Mouse (Mus musculus) neural tube, embryonic 14.5 days (tissue): ENCODE data around the gene Mfsd12. TPM values are rescaled to one million over a fixed set of nuclear protein-coding genes. Genes with fewer than 3 reads are reported as not detected.
A peak's percentile ranks its signal among the peaks of the same experiment; 100 is the strongest.

Experiments used
- ATAC-seq: fragments of 200-750 bp; cut with Nextera tagmentation; 2 replicates; pipeline ENCODE4 v1.8.0; 2017; ENCODE audit warnings: low read depth, mild to moderate bottlenecking, moderate TSS enrichment, moderate library complexity
- H3K27ac ChIP-seq: fragments of 300-500 bp; sonication (generic); 2 replicates; pipeline ENCODE4 v1.5.1; 2014; ENCODE audit warnings: low read depth, mild to moderate bottlenecking, control low read depth, low read length, moderate library complexity, mixed read lengths
- H3K27me3 ChIP-seq: fragments of 300-500 bp; sonication (generic); 2 replicates; pipeline ENCODE4 v1.6.1; 2014; ENCODE audit warnings: low read length; ENCODE audit not compliant: control insufficient read depth, insufficient read depth
- H3K36me3 ChIP-seq: fragments of 300-500 bp; sonication (generic); 2 replicates; pipeline ENCODE4 v1.6.1; 2014; ENCODE audit warnings: low read length, mixed read lengths; ENCODE audit not compliant: control insufficient read depth, insufficient read depth
- H3K4me1 ChIP-seq: fragments of 300-500 bp; sonication (generic); 2 replicates; pipeline ENCODE4 v1.6.1; 2014; ENCODE audit warnings: low read length; ENCODE audit not compliant: control insufficient read depth, insufficient read depth
- H3K4me2 ChIP-seq: fragments of 300-500 bp; sonication (generic); 2 replicates; pipeline ENCODE4 v1.6.1; 2014; ENCODE audit warnings: mild to moderate bottlenecking, low read depth, low read length, control low read depth
- H3K4me3 ChIP-seq: fragments of 300-500 bp; sonication (generic); 2 replicates; pipeline ENCODE4 v1.5.1; 2014; ENCODE audit warnings: low read depth, low read length, control low read depth, mixed read lengths
- H3K9ac ChIP-seq: fragments of 300-500 bp; sonication (generic); replicated peaks from 2 replicates; pipeline ENCODE4 v1.6.1; 2014; ENCODE audit warnings: low read depth, mild to moderate bottlenecking, control low read depth, low read length, mixed read lengths
- H3K9me3 ChIP-seq: fragments of 300-500 bp; sonication (generic); 2 replicates; pipeline ENCODE4 v1.6.1; 2016; ENCODE audit warnings: low read length; ENCODE audit not compliant: control insufficient read depth
- WGBS: fragments of 180-500 bp; shearing (Covaris S2); extraction: QIAGEN DNeasy Blood & Tissue Kit; methylation state at CpG from one replicate; pipeline ENCODE4 v1.1.7; 2014; 5-methylcytosine and 5-hydroxymethylcytosine counted together
- microRNA-seq: library from miRNA; unstranded; fragments of <30 nt; microRNA quantifications from one replicate; pipeline ENCODE4, GENCODE M21; 2016
- polyA plus RNA-seq: library from polyadenylated mRNA; unstranded; fragments of >200 nt; fragmentation: Nextera tagmentation; extraction: Ambion mirVana; gene quantifications from 2 replicates; pipeline ENCODE4 v1.2.1, GENCODE M21; 2014

Gene Mfsd12
- polyA plus RNA-seq, 1 experiment from 2014 or later = 8.7 TPM

- H3K9ac ChIP-seq = no peak overlapping the region
- H3K9me3 ChIP-seq = no peaks in the 10 kb centered on the region
- no peak for ATAC-seq
- peaks cover 5% of the 10 kb centered on the region; the same call in 1 of the 2 replicates for H3K36me3 ChIP-seq
- H3K4me1 ChIP-seq = peaks cover 46% of the 10 kb centered on the region
- 0 out of 2 replicates have a peak, but pooled peaks cover 2% of the 10 kb centered on the region for H3K27me3 ChIP-seq
- WGBS = 51% methylated on average over 18 of the region's 18 CpGs
- no peak overlapping the region for H3K4me3 ChIP-seq
- no peak overlapping the region for H3K4me2 ChIP-seq
- H3K27ac ChIP-seq = peak overlapping the region; percentile 46
These were observed 54.4 kb downstream of the Mfsd12 start for GRCm38 (mm10) chr10:81411471-81412400.

- no peak overlapping the region for H3K9ac ChIP-seq
- WGBS = 76% methylated on average over 16 of the region's 16 CpGs
These were observed 55.5 kb downstream of the Mfsd12 start for GRCm38 (mm10) chr10:81412586-81413309.

GRCm38 (mm10) chr10:81413310-81414261 is 56.3 kb downstream of the Mfsd12 start:
- Histone ChIP-seq H3K27ac (no peak overlapping the region), H3K4me3 (no peak overlapping the region), H3K4me1 (peaks cover 41% of the 10 kb centered on the region), H3K27me3 (no peaks in the 10 kb centered on the region), H3K9ac (0 out of 2 replicates have a peak overlapping the region, but pooled peaks have one; percentile 8), H3K36me3 (no peaks in the 10 kb centered on the region), H3K4me2 (no peak overlapping the region), H3K9me3 (no peaks in the 10 kb centered on the region)
- no peak for ATAC-seq
- WGBS = 28% methylated on average over 26 of the region's 26 CpGs

More at GRCm38 (mm10) chr10:81412586-81413309, 55.5 kb downstream of the Mfsd12 start:
- Histone ChIP-seq H3K4me1 (peaks cover 43% of the 10 kb centered on the region), H3K36me3 (no peaks in the 10 kb centered on the region), H3K4me3 (no peak overlapping the region), H3K9me3 (no peaks in the 10 kb centered on the region), H3K4me2 (no peak overlapping the region), H3K27ac (peak overlapping the region; percentile 46), H3K27me3 (0 out of 2 replicates have a peak, but pooled peaks cover 2% of the 10 kb centered on the region)
- ATAC-seq = no peak

- no peak overlapping the region for H3K4me2 ChIP-seq
- no peak for ATAC-seq
- peaks cover 41% of the 10 kb centered on the region for H3K4me1 ChIP-seq
These were observed 57.4 kb downstream of the Mfsd12 start for GRCm38 (mm10) chr10:81414682-81415081.

GRCm38 (mm10) chr10:81415146-81415545 is 57.9 kb downstream of the Mfsd12 start:
- no peak overlapping the region for H3K4me2 ChIP-seq
- WGBS = 77% methylated on average over 5 of the region's 5 CpGs
- no peak overlapping the region for H3K4me3 ChIP-seq
- peaks cover 41% of the 10 kb centered on the region for H3K4me1 ChIP-seq
- no peak overlapping the region for H3K27ac ChIP-seq
- H3K9me3 ChIP-seq = no peaks in the 10 kb centered on the region
- H3K36me3 ChIP-seq = peaks cover 3% of the 10 kb centered on the region; the same call in 1 of the 2 replicates
- no peaks in the 10 kb centered on the region for H3K27me3 ChIP-seq
- H3K9ac ChIP-seq = no peak overlapping the region
- no peak for ATAC-seq

More at GRCm38 (mm10) chr10:81414682-81415081, 57.4 kb downstream of the Mfsd12 start:
- Histone ChIP-seq H3K4me3 (no peak overlapping the region), H3K9ac (0 out of 2 replicates have a peak overlapping the region, but pooled peaks have one; percentile 0), H3K36me3 (no peaks in the 10 kb centered on the region), H3K27me3 (no peaks in the 10 kb centered on the region), H3K27ac (no peak overlapping the region), H3K9me3 (no peaks in the 10 kb centered on the region)

Small RNAs within 50 kb of the gene (microRNA-seq; reads per million reads assigned to microRNA genes)
- gene Mir6913 = not detected

Other genes with a start within 250 kb of the Mfsd12 start
- 11.0 and 12.6 TPM in 2 replicates for gene Zbtb7a, start 222.3 kb upstream of the Mfsd12 start, polyA plus RNA-seq
- gene Pias4, start 189.6 kb upstream of the Mfsd12 start, polyA plus RNA-seq = 48.4 and 51.4 TPM in 2 replicates
- 373 and 452 TPM in 2 replicates for gene Eef2, start 180.9 kb upstream of the Mfsd12 start, polyA plus RNA-seq
- gene Dapk3, start 174.5 kb upstream of the Mfsd12 start, polyA plus RNA-seq = 64.5 and 67.3 TPM in 2 replicates
- gene 4930442H23Rik, start 173.6 kb upstream of the Mfsd12 start, polyA plus RNA-seq = not detected in 2 replicates
- gene Nmrk2, start 155.4 kb upstream of the Mfsd12 start, polyA plus RNA-seq = not detected in 2 replicates
- 73.9 and 84.8 TPM in 2 replicates for gene Atcay, start 126.7 kb upstream of the Mfsd12 start, polyA plus RNA-seq
- gene Zfr2, start 124.3 kb upstream of the Mfsd12 start, polyA plus RNA-seq = 21.1 and 25.1 TPM in 2 replicates
- gene Matk, start 104.6 kb upstream of the Mfsd12 start, polyA plus RNA-seq = 21.8 and 37.6 TPM in 2 replicates
- 130 and 136 TPM in 2 replicates for gene Mrpl54, start 90.6 kb upstream of the Mfsd12 start, polyA plus RNA-seq
- 26.1 and 27.8 TPM in 2 replicates for gene Apba3, start 90.5 kb upstream of the Mfsd12 start, polyA plus RNA-seq
- 2.6 and 4.4 TPM in 2 replicates for gene Tjp3, start 65.9 kb upstream of the Mfsd12 start, polyA plus RNA-seq
- 133 and 140 TPM in 2 replicates for gene Pip5k1c, start 64.5 kb upstream of the Mfsd12 start, polyA plus RNA-seq
- gene Cactin, start 36.4 kb upstream of the Mfsd12 start, polyA plus RNA-seq = 14.3 and 18.7 TPM in 2 replicates
- gene Tbxa2r, start 28.8 kb upstream of the Mfsd12 start, polyA plus RNA-seq = 1.9 and 4.6 TPM in 2 replicates
- 0.05 and 0.08 TPM in 2 replicates for gene Gipc3, start 14.2 kb upstream of the Mfsd12 start, polyA plus RNA-seq
- gene Hmg20b, start 7.0 kb upstream of the Mfsd12 start, polyA plus RNA-seq = 29.9 and 38.0 TPM in 2 replicates
- gene 4930404N11Rik, start 8.3 kb downstream of the Mfsd12 start, polyA plus RNA-seq = 0.39 and 0.42 TPM in 2 replicates
- 114 and 125 TPM in 2 replicates for gene Fzr1, start 21.0 kb downstream of the Mfsd12 start, polyA plus RNA-seq
- gene Dohh, start 26.9 kb downstream of the Mfsd12 start, polyA plus RNA-seq = 61.0 and 68.0 TPM in 2 replicates
- 4.3 and 6.3 TPM in 2 replicates for gene Gm48551, start 27.0 kb downstream of the Mfsd12 start, polyA plus RNA-seq
- gene Gm48552, start 31.5 kb downstream of the Mfsd12 start, polyA plus RNA-seq = 2.0 and 4.4 TPM in 2 replicates
- 1.3 and 2.0 TPM in 2 replicates for gene Smim24, start 35.6 kb downstream of the Mfsd12 start, polyA plus RNA-seq
- gene Nfic, start 98.1 kb downstream of the Mfsd12 start, polyA plus RNA-seq = 21.9 and 25.0 TPM in 2 replicates
- gene Celf5, start 125.2 kb downstream of the Mfsd12 start, polyA plus RNA-seq = 50.6 and 64.4 TPM in 2 replicates
- gene Ncln, start 138.9 kb downstream of the Mfsd12 start, polyA plus RNA-seq = 62.6 and 62.7 TPM in 2 replicates
- gene S1pr4, start 142.6 kb downstream of the Mfsd12 start, polyA plus RNA-seq = 0.29 and 0.79 TPM in 2 replicates
- 0.40 and 1.9 TPM in 2 replicates for gene Gna15, start 166.7 kb downstream of the Mfsd12 start, polyA plus RNA-seq
- gene Gna11, start 187.7 kb downstream of the Mfsd12 start, polyA plus RNA-seq = 81.1 and 89.8 TPM in 2 replicates
- gene Aes, start 202.0 kb downstream of the Mfsd12 start, polyA plus RNA-seq = 347 and 599 TPM in 2 replicates
- 32.4 and 37.3 TPM in 2 replicates for gene Tle2, start 217.1 kb downstream of the Mfsd12 start, polyA plus RNA-seq
- gene Tle6, start 243.6 kb downstream of the Mfsd12 start, polyA plus RNA-seq = 5.0 and 6.6 TPM in 2 replicates
- 1.0 and 1.9 TPM in 2 replicates for gene BC025920, start 248.8 kb downstream of the Mfsd12 start, polyA plus RNA-seq